Mouse (Mus musculus) left cerebral cortex, postnatal 36 days (tissue): ENCODE results near the gene Krtap4-9. TPM values are rescaled to one million over a fixed set of nuclear protein-coding genes. Genes with fewer than 3 reads are reported as not detected.
"Not testable (repeated sequence)": the region's sequence is repeated elsewhere in the genome, so short reads cannot be mapped to it uniquely, and the experiment has no call there.

Experiments used
- DNase-seq, 2 experiments: peaks; one replicate each; pipeline ENCODE4 v3.0.0; 2021 to 2022; ENCODE audit warnings: low spot score in 2 of 2, mixed read lengths in 1 of 2
- intact Hi-C: fragments of 180-260 bp; cut with DNase I; formaldehyde crosslinking; loops from one replicate; pipeline ENCODE4 v1.15.1; 2025
- total RNA-seq, 2 experiments: library from RNA; stranded (reverse); gene quantifications; 2 replicates each; pipeline ENCODE4 v1.2.3; 2021

Krtap4-9 gene
- total RNA-seq = not detected

- intact Hi-C loops, DNase-seq: not testable (repeated sequence)
These were observed at the start of gene Krtap4-9 for GRCm38 (mm10) chr11:99784900-99785299. Krtap4-9 (plus strand) TSS chr11:99785200.

- intact Hi-C loops = no loop called here
These were observed 41.0 kb upstream of the Krtap4-9 start for GRCm38 (mm10) chr11:99743985-99744384.

GRCm38 (mm10) chr11:99758877-99759276 lies 26.1 kb upstream of the Krtap4-9 start:
- intact Hi-C loops = no loop called here
- no peak for DNase-seq

More at GRCm38 (mm10) chr11:99743985-99744384, 41.0 kb upstream of the Krtap4-9 start:
- no peak for DNase-seq

- no peak for DNase-seq
- intact Hi-C loops = no loop called here
These were observed 16.6 kb upstream of the Krtap4-9 start for GRCm38 (mm10) chr11:99768410-99768809.

- intact Hi-C loops, DNase-seq: not testable (repeated sequence)
These were observed 12.2 kb upstream of the Krtap4-9 start, which contains the start of gene Gm11595 for GRCm38 (mm10) chr11:99772813-99773212. Gm11595 (minus strand) TSS chr11:99772913.

- DNase-seq = no peak
- intact Hi-C loops = no loop called here
These were observed 6.6 kb upstream of the Krtap4-9 start for GRCm38 (mm10) chr11:99778401-99778800.

GRCm38 (mm10) chr11:99780604-99781003 lies 4.4 kb upstream of the Krtap4-9 start, which contains the start of gene Krtap4-8:
Krtap4-8 (minus strand) TSS chr11:99780704.
- intact Hi-C loops = no loop called here
- no peak for DNase-seq

- DNase-seq = no peak
- intact Hi-C loops = no loop called here
These were observed 8.4 kb downstream of the Krtap4-9 start, which contains the start of gene Gm11596 for GRCm38 (mm10) chr11:99793367-99793766. Gm11596 (minus strand) TSS chr11:99793467.

GRCm38 (mm10) chr11:99798832-99799231 lies 13.8 kb downstream of the Krtap4-9 start, which contains the start of gene Gm11569:
Gm11569 (minus strand) TSS chr11:99798932.
- intact Hi-C loops, DNase-seq: not testable (repeated sequence)

GRCm38 (mm10) chr11:99804346-99804745 lies 19.3 kb downstream of the Krtap4-9 start, which contains the start of gene Gm11554:
Gm11554 (minus strand) TSS chr11:99804446.
- DNase-seq, intact Hi-C loops: not testable (repeated sequence)

- DNase-seq, intact Hi-C loops: not testable (repeated sequence)
These were observed 24.8 kb downstream of the Krtap4-9 start, which contains the start of gene Krtap4-13 for GRCm38 (mm10) chr11:99809792-99810191. Krtap4-13 (minus strand) TSS chr11:99809892.

GRCm38 (mm10) chr11:99815566-99815965 lies 30.6 kb downstream of the Krtap4-9 start, which contains the start of gene Gm11564:
Gm11564 (minus strand) TSS chr11:99815666.
- DNase-seq, intact Hi-C loops: not testable (repeated sequence)

Other genes starting within 250 kb of the Krtap4-9 start
- not detected for gene Krt40, start 242.0 kb upstream of the Krtap4-9 start, total RNA-seq
- not detected for gene Krtap3-3, start 234.3 kb upstream of the Krtap4-9 start, total RNA-seq
- not detected for gene Krtap3-2, start 228.3 kb upstream of the Krtap4-9 start, total RNA-seq
- gene Gm11939, start 225.7 kb upstream of the Krtap4-9 start, total RNA-seq = not detected
- not detected for gene Krtap3-1, start 218.6 kb upstream of the Krtap4-9 start, total RNA-seq
- gene Krtap1-5, start 204.2 kb upstream of the Krtap4-9 start, total RNA-seq = not detected
- gene Krtap1-4, start 201.5 kb upstream of the Krtap4-9 start, total RNA-seq = not detected
- gene Krtap1-3, start 193.9 kb upstream of the Krtap4-9 start, total RNA-seq = not detected
- gene Krtap9-3, start 187.1 kb upstream of the Krtap4-9 start, total RNA-seq = not detected
- not detected for gene Gm11938, start 181.9 kb upstream of the Krtap4-9 start, total RNA-seq
- gene Gm11937, start 175.0 kb upstream of the Krtap4-9 start, total RNA-seq = not detected
- gene Krtap2-4, start 170.4 kb upstream of the Krtap4-9 start, total RNA-seq = not detected
- gene Gm11562, start 164.8 kb upstream of the Krtap4-9 start, total RNA-seq = not detected
- not detected for gene Krtap4-1, start 157.0 kb upstream of the Krtap4-9 start, total RNA-seq
- not detected for gene Krtap4-2, start 150.1 kb upstream of the Krtap4-9 start, total RNA-seq
- gene Krtap4-7, start 141.1 kb upstream of the Krtap4-9 start, total RNA-seq = not detected
- gene Gm11555, start 135.0 kb upstream of the Krtap4-9 start, total RNA-seq = not detected
- not detected for gene Gm11563, start 126.2 kb upstream of the Krtap4-9 start, total RNA-seq
- gene Krtap4-6, start 119.2 kb upstream of the Krtap4-9 start, total RNA-seq = not detected
- gene Gm14190, start 94.5 kb upstream of the Krtap4-9 start, total RNA-seq = not detected
- gene Gm14180, start 50.9 kb upstream of the Krtap4-9 start, total RNA-seq = not detected
- gene Gm11595, start 12.3 kb upstream of the Krtap4-9 start, total RNA-seq = not detected
- not detected for gene Krtap4-8, start 4.5 kb upstream of the Krtap4-9 start, total RNA-seq
- not detected for gene Gm11596, start 8.3 kb downstream of the Krtap4-9 start, total RNA-seq
- gene Gm11569, start 13.7 kb downstream of the Krtap4-9 start, total RNA-seq = not detected
- not detected for gene Gm11554, start 19.2 kb downstream of the Krtap4-9 start, total RNA-seq
- not detected for gene Krtap4-13, start 24.7 kb downstream of the Krtap4-9 start, total RNA-seq
- gene Gm11564, start 30.5 kb downstream of the Krtap4-9 start, total RNA-seq = not detected
- not detected for gene 2300003K06Rik, start 52.9 kb downstream of the Krtap4-9 start, total RNA-seq
- gene Krtap4-16, start 66.4 kb downstream of the Krtap4-9 start, total RNA-seq = not detected
- gene Gm11568, start 72.7 kb downstream of the Krtap4-9 start, total RNA-seq = not detected
- not detected for gene Gm11559, start 79.3 kb downstream of the Krtap4-9 start, total RNA-seq
- gene Krtap9-1, start 88.2 kb downstream of the Krtap4-9 start, total RNA-seq = not detected
- gene Gm11567, start 94.0 kb downstream of the Krtap4-9 start, total RNA-seq = not detected
- gene Krtap31-1, start 122.7 kb downstream of the Krtap4-9 start, total RNA-seq = not detected
- not detected for gene Gm11565, start 129.6 kb downstream of the Krtap4-9 start, total RNA-seq
- not detected for gene Krtap31-2, start 151.1 kb downstream of the Krtap4-9 start, total RNA-seq
- gene Krtap9-5, start 163.3 kb downstream of the Krtap4-9 start, total RNA-seq = not detected
- gene Krtap29-1, start 193.9 kb downstream of the Krtap4-9 start, total RNA-seq = not detected
- gene Krtap16-1, start 201.4 kb downstream of the Krtap4-9 start, total RNA-seq = not detected
- not detected for gene Krtap17-1, start 208.8 kb downstream of the Krtap4-9 start, total RNA-seq
- not detected for gene Krt33a, start 231.0 kb downstream of the Krtap4-9 start, total RNA-seq
- not detected for gene Krt33b, start 244.7 kb downstream of the Krtap4-9 start, total RNA-seq